Comparison of ENCODE assay signal across 19 mouse cellular contexts in the genomic region with DNA sequence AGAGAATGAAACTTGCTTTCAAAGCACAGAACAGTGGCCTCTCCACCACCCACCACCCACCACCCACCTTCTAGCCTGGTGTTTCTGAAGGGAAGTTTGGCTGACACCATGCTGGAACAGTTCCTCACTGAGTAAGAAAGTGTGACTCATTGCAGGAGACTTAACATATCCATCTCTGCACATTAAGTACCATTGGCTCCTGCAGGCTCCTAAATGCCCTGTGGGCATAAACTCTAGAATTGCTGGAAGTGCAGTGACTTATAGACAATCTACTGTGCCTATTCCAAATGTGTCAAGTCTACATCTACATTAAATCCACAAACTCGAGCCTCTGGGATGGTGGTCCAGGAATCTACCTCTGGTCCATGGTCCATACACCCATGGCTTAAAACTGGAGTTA.
DNase-seq lines count a peak whose midpoint lies in the region; ATAC-seq lines count a peak whose summit lies in the region.
"Had no signal": no experiment of that assay in that cellular context is flagged by ENCODE, and none has a peak within 500 bp of the region (broad histone marks: within the 10 kb centered on the region; RNA-seq: fewer than 3 reads in every experiment).

No protein-coding gene starts in this region.

- H3K27me3 ChIP-seq in forebrain, embryonic 12.5 days = no peaks in the 10 kb centered on the region
- H3K27me3 ChIP-seq: CH12.LX; embryonic facial prominence, embryonic 13.5 days; heart, embryonic 12.5 days had no signal

- H3K4me2 ChIP-seq in forebrain, embryonic 12.5 days = no peak overlapping the region
- H3K4me2 ChIP-seq: embryonic facial prominence, embryonic 13.5 days; heart, embryonic 12.5 days had no signal

- ATAC-seq in granulocyte monocyte progenitor cell, adult 5-6 weeks (replicated peaks; ENCODE audit: poor library complexity, severe bottlenecking) = 0 out of 2 replicates have a peak, but pooled peaks have one; percentile 37
- no peak for ATAC-seq in forebrain, embryonic 12.5 days (ENCODE audit: low FRiP score)
- ATAC-seq: forebrain, embryonic 14.5 days; hindbrain, embryonic 16.5 days; inflammation-experienced regulatory T-cells, adult 6 months had no signal

- DNase-seq in heart, adult 11 months = peak; percentile 63
- no peak for DNase-seq in heart, postnatal 25 days (ENCODE audit: low spot score)
- DNase-seq in right cerebral cortex, adult 18-20 months = peak; percentile 63
- DNase-seq in right cerebral cortex, postnatal 36 days (ENCODE audit: low spot score in 2 of 2) = no peak
- DNase-seq in adrenal gland, postnatal 10 days = no peak
- DNase-seq: adrenal gland, adult 8-10 months; cerebellum, adult 11-12 months; cerebellum, adult 9-10 months; cerebellum, postnatal 36 days; gastrocnemius, postnatal 10 days; heart, postnatal 36 days had no signal

- intact Hi-C loops in heart, postnatal 25 days (cut with DNase I) = no loop called here

- H3K36me3 ChIP-seq in forebrain, embryonic 12.5 days (replicated peaks) = no peaks in the 10 kb centered on the region
- H3K36me3 ChIP-seq: embryonic facial prominence, embryonic 13.5 days; heart, embryonic 12.5 days had no signal

- WGBS in forebrain, embryonic 12.5 days = 79% methylated on average over 1 of the region's 1 CpGs

- H3K4me1 ChIP-seq in forebrain, embryonic 12.5 days = no peaks in the 10 kb centered on the region
- H3K4me1 ChIP-seq: heart, embryonic 12.5 days had no signal

- H3K4me3 ChIP-seq in forebrain, embryonic 12.5 days (replicated peaks) = no peak overlapping the region
- H3K4me3 ChIP-seq: embryonic facial prominence, embryonic 13.5 days; heart, embryonic 12.5 days had no signal

- H3K9ac ChIP-seq in forebrain, embryonic 12.5 days = no peak overlapping the region
- H3K9ac ChIP-seq: embryonic facial prominence, embryonic 13.5 days; heart, embryonic 12.5 days had no signal

- no peak overlapping the region for H3K27ac ChIP-seq in forebrain, embryonic 12.5 days
- H3K27ac ChIP-seq: embryonic facial prominence, embryonic 13.5 days had no signal

- no peaks in the 10 kb centered on the region for H3K9me3 ChIP-seq in forebrain, embryonic 12.5 days
- H3K9me3 ChIP-seq: embryonic facial prominence, embryonic 13.5 days; heart, embryonic 12.5 days had no signal

Comparison
In these comparisons a context has a peak if more than half of its experiments do, and no peak if none do; other contexts are left out.
1. DNase-seq: peak in heart, adult 11 months (single experiment) and right cerebral cortex, adult 18-20 months (single experiment); none in heart, postnatal 25 days (single experiment), right cerebral cortex, postnatal 36 days (0 of 2) and adrenal gland, postnatal 10 days (single experiment).